Mouse (Mus musculus) lung, postnatal 25 days (tissue): ENCODE data around the gene V1ra8.
"Not testable (repeated sequence)": the region's sequence is repeated elsewhere in the genome, so short reads cannot be mapped to it uniquely, and the experiment has no call there.

Source experiments
- DNase-seq: peaks from one replicate; pipeline ENCODE4 v3.0.0; 2022; ENCODE audit warnings: low spot score

Gene V1ra8

GRCm38 (mm10) chr6:90202493-90202892, at the start of gene V1ra8:
Gene V1ra8, plus strand, starts transcription at chr6:90202793.
- DNase-seq = not testable (repeated sequence)

- DNase-seq = no peak
Measured at GRCm38 (mm10) chr6:90160139-90160538, 42.5 kb upstream of the V1ra8 start.

GRCm38 (mm10) chr6:90174508-90174907, 28.1 kb upstream of the V1ra8 start, which contains the start of gene Vmn1r52:
Gene Vmn1r52, plus strand, starts transcription at chr6:90174808.
- DNase-seq = no peak

DNA sequence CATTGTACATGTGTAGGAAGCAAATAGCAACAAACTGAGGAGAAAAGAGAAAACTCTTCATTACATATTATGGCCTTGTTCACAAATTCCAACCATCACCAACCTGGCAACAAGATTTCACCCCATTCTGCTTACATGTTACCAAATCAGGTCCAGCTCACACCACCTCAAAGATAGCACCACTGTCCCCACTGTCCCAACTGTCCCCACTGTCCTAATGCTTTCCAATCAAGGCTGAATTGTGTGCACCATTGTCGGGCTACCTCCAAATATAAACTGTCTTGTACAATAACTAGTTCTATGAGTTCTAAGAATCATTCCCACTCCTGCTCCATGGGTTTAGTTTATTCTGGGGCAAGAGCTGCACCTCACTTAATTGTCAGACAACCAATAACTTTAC, 21.7 kb downstream of the V1ra8 start, which contains the start of gene Vmn1r53:
Gene Vmn1r53, minus strand, starts transcription at position 101 of the 400 bp plus-strand sequence.
- DNase-seq = no peak

GRCm38 (mm10) chr6:90232114-90232513, 29.5 kb downstream of the V1ra8 start:
- DNase-seq = not testable (repeated sequence)

DNA sequence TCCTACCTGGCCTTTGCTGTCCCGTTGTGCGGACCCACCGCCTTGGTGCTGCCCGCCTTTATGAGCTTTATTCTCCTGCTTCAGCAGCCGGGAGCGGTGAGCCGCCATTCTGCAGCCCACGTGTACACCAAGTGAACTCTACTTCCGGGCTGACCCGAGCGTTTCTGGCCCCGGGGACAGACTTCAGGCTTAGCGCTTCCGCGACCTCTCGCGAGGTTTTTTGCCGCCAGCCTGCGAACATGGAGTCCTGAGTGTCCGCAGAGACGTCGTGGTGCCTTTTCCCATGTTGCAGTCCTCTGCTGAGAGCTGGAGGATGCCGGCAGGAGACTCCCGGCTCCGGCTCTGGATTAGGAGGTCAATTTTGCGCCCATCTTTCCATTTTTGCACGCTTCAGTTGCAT, 30.1 kb downstream of the V1ra8 start:
- DNase-seq = no peak

GRCm38 (mm10) chr6:90244019-90244418, 41.4 kb downstream of the V1ra8 start:
- DNase-seq = no peak

GRCm38 (mm10) chr6:90246000-90246399, 43.4 kb downstream of the V1ra8 start, which contains the start of gene Vmn1r54:
Gene Vmn1r54, plus strand, starts transcription at chr6:90246300.
- DNase-seq = no peak
